Mouse (Mus musculus): ENCODE results near the gene Bola3. TPM values are rescaled to one million over a fixed set of nuclear protein-coding genes. Genes with fewer than 3 reads are reported as not detected.

Bola3 gene
- total RNA-seq, 2 experiments from 2014 or later, result 236 to 237 TPM

DNA sequence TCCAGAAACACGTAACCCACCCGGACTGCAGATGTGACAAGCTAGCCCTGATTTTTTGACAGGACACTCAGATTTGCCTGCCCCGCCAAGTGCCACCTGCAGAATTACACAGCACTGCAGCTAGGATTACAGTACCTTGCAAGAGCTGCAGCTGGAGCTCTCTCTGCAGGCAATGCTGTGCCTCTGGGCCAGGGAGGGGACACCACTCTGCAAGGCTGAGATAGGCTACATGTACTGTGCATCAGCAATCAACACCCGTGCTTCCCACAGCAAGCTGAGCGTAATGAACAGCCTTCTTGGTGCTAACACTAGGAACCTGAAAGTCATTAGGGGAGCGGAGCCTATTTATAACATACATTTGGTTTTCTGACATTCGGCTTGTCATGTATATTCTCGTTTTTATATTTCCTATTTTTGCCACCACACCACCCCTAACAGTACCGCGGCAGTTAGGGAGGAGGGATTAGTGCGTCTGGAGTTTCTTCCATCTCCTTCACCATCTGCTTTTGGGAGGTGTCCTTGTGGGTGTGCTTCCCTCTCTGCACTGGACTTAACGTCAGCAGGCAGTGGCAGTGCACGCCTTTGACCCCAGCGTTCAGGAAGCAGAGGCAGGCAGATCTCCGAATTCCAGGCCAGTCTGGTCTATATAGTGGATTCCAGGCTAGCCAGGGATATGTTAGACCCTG is 46.7 kb downstream of the Bola3 start:
- DNase-seq, result no peak

DNA sequence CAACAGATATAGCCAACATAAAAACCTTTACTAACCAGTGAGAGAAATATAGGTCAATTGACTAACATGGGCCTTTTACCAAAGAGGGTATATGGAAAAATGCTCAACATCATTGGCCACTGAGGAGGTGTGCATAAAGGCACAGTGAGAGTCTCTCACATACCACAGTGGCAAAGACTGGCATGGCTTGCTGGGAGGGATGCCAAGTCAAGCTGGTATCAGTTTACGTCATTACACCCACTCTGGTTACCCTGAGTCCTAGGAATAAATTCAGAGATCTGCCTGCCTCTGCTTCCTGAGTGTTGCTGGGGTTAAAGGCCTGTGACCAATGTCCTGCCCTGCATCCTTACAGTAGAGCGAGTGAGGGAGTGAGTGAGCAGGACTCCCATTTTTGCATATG is 47.8 kb downstream of the Bola3 start:
- DNase-seq, result no peak

DNA sequence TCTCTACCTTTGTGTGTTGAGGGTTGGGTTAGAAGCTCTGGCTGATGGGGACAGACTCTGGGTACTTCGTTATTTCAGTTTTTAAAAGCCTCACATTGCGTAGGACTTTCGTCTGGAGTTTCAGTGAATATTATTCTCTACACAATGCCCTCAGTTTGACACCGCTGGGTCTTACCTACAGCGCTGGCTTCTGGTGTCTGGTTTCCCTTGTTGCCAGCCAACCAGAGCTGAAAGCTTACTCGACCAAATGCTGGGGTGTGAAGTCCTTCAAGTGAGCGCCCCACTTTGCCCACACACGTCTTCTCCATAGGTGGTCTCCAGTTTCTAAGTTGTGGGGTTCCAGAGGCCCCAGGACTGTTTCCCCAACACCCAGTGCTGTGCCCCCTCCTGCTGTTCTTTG is 48.8 kb downstream of the Bola3 start:
- no peak for DNase-seq

DNA sequence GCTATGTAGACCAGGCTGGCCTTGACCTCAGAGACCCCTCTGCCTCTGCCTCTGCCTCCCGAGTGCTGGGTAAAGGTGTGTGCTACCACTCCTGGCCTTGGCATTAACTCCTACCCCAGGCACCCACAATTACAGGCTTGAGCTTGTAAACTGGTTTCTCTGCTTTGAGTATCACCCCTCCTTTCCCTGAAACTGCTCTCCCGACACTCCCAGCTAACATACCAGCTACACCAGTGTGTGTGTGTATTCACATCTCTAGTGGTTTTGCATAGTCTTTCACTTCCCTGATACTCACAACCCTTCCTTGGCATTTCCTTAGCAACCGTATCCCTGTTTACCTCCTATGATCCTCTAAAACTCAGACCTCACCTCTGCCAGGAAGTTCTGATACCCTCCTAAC is 50.8 kb downstream of the Bola3 start:
- DNase-seq, result no peak

DNA sequence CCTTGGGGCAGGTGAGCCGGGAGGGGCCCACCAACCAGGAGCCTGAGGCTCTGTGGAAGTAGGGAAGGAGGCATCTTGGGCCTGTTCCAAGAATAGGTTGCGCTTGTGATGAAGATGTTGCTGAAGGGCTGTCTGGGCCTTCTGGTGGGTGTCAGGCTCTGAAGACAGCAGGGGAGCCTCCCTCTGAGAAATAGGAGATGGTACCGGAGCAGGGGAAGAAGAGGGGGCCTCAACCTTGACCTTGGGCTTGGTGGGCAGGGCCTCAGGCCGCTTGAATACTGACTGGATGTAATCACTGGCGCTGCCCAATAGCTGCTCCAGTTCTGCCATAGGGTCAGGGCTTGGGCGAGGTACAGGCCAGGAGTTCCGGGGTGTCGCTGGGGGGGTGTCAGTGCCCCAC is 54.5 kb downstream of the Bola3 start:
- DNase-seq, result no peak

DNA sequence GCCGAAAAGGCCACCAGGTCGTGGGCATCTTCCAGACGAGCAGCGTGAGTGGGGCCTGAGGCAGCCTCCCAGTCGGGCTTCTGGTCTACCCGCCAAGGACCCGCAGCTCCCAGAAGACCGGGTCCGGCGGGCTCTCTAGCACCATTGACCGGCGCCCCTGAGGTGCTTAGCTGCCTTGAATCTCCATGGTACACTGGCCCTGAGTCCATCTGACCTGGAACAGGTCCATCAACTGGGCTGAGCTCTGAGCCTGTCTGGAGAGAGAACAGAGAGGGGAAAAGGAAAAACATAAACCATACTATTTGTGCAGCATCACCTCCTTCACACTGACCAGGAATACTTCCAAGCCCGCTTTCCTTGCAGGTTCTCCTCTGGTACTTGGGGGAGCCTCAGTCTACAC is 55.6 kb downstream of the Bola3 start:
- DNase-seq, result no peak

DNA sequence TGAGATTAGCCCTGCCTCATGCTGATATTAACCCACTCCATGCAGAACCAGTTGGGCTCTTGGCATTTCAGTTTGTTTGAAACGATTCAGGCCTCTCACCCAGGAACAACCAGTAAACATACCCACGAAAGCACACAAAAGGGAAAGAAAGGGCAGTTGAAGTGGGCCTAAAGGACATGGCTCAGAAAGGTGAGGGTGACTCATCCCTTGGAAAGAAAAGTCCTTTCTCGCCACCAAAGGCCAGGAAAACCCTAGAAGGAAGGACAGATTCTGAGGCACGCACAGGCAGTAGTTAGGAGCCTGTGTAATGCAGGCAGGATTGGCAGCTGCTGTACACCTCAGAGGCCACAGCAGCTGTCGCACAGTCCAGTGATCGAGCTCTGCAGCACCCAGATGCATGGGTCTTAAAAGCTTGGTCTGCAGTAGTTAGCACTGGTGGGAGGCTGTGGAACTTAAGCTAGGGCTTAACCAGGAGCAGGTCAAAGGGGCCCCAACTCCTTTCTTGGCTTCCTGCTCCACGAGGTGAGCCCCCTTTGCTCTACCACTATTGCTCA is 56.6 kb downstream of the Bola3 start:
- DNase-seq, result no peak

DNA sequence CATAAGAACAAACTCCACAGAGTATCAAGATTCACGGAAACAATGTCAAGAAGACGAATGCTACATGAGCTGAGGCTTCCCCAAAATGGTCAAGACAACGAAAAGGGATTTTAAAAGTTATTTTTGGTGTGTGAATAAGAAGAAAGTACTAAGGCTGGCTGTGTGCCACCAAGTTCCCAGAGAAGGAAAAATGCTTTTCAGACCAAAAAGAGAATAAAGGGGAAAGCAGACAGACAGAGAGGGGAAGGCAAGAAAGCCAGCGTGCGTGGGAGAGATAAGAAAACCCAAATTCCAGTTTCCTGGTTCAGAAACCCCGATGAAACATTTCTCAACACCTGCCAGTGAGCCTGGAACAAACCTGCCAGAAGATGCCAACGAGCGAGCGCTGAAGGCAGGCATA is 59.6 kb downstream of the Bola3 start:
- no peak for DNase-seq

Small RNAs within 50 kb of the gene (microRNA-seq; reads per million reads assigned to microRNA genes)
- 0 reads per million in 2 experiments for gene Mir6374 (ENCODE audit: borderline replicate concordance in 2 of 2)

Other genes starting within 250 kb of the Bola3 start
- 1 to 10 TPM in 1 of 2 experiments, under 1 TPM in 1; 0.54 to 1.7 TPM for gene Ccdc142, start 247.5 kb upstream of the Bola3 start, total RNA-seq (2021)
- gene Gm42688, start 247.5 kb upstream of the Bola3 start, total RNA-seq (2021), result 1 to 10 TPM; 1.0 TPM
- gene Mrpl53, start 240.1 kb upstream of the Bola3 start, total RNA-seq (2021), result 100 to 1,000 TPM; 109 to 113 TPM
- gene Mogs, start 233.7 kb upstream of the Bola3 start, total RNA-seq (2021), result 1 to 10 TPM; 6.5 to 8.1 TPM
- 10 to 100 TPM; 37.8 to 38.2 TPM for gene Wbp1, start 227.6 kb upstream of the Bola3 start, total RNA-seq (2021)
- 10 to 100 TPM in 1 of 2 experiments, 1 to 10 TPM in 1; 4.8 to 14.0 TPM for gene Ino80b, start 223.7 kb upstream of the Bola3 start, total RNA-seq (2021)
- 10 to 100 TPM in 1 of 2 experiments, 1 to 10 TPM in 1; 7.9 to 14.4 TPM for gene Rtkn, start 213.7 kb upstream of the Bola3 start, total RNA-seq (2021)
- gene Wdr54, start 192.8 kb upstream of the Bola3 start, total RNA-seq (2021), result 1 to 10 TPM; 1.2 to 1.4 TPM
- not detected for gene 1700003E16Rik, start 192.7 kb upstream of the Bola3 start, total RNA-seq (2021)
- 100 to 1,000 TPM; 118 to 126 TPM for gene Dctn1, start 183.2 kb upstream of the Bola3 start, total RNA-seq (2021)
- not detected for gene Slc4a5, start 129.3 kb upstream of the Bola3 start, total RNA-seq (2021)
- gene Mthfd2, start 23.2 kb upstream of the Bola3 start, total RNA-seq (2021), result 1 to 10 TPM; 4.4 to 4.8 TPM
- gene Mob1a, start 23.1 kb upstream of the Bola3 start, total RNA-seq (2021), result 10 to 100 TPM; 11.3 to 11.5 TPM
- gene Tet3, start 109.9 kb downstream of the Bola3 start, total RNA-seq (2021), result 10 to 100 TPM; 22.2 to 29.7 TPM
- gene Dguok, start 157.8 kb downstream of the Bola3 start, total RNA-seq (2021), result 10 to 100 TPM; 14.3 to 14.5 TPM
- 1 to 10 TPM in 1 of 2 experiments, under 1 TPM in 1; 0.72 to 5.6 TPM for gene Actg2, start 187.1 kb downstream of the Bola3 start, total RNA-seq (2021)
- gene Stambp, start 223.6 kb downstream of the Bola3 start, total RNA-seq (2021), result 1 to 10 TPM; 6.7 to 7.9 TPM